Mouse (Mus musculus) E14TG2a.4 (cell line): ENCODE measurements at regions not wholly inside any gene's neighbourhood (a gene's known extent, or its start where the extent isn't known, plus 50 kb on each side); places are given as distances from the start of the nearest gene placed in this dataset.

Experiments used
- CTCF ChIP-seq: conservative IDR thresholded peaks from 2 replicates; pipeline ENCODE4 v1.5.1; 2014; ENCODE audit warnings: low read length
- NANOG ChIP-seq: IDR thresholded peaks from 2 replicates; pipeline ENCODE4 v1.6.1; 2014; ENCODE audit warnings: borderline replicate concordance, low read length, mixed read lengths
- POU5F1 ChIP-seq: IDR thresholded peaks from 2 replicates; pipeline ENCODE4 v1.6.1; 2014; ENCODE audit warnings: low read length, borderline replicate concordance

- TF ChIP-seq CTCF (no peak), NANOG (no peak), POU5F1 (no peak)
These were observed 305.7 kb downstream of the Zfp706 start for GRCm38 (mm10) chr15:36701846-36702245.
